Mouse (Mus musculus): ENCODE measurements at regions not wholly inside any gene's neighbourhood (a gene's known extent, or its start where the extent isn't known, plus 50 kb on each side); places are given as distances from the start of the nearest gene placed in this dataset.
A peak's percentile ranks its signal among the peaks of the same experiment; 100 is the strongest.

DNA sequence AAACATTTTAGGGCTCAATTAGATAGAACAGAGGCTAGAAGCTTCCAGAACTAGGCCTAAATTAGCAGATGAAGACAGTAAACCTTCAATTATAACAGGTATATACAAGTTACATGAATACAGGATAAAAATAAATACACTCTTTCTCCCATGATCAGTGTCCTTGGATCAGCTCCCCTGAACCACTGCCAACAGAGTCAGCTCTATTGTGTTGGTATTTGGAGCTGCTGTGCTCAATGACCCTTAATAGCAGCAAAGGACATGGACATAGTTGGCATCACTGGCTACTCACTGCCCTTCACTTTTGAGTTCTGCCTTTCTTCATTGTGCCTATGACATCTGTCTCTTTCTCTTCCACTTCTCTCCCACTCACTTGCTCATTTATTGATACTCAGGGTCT is 639.1 kb upstream of the 4921530L21Rik start:
- peak; percentile 64 for DNase-seq (ENCODE audit: low spot score)

DNA sequence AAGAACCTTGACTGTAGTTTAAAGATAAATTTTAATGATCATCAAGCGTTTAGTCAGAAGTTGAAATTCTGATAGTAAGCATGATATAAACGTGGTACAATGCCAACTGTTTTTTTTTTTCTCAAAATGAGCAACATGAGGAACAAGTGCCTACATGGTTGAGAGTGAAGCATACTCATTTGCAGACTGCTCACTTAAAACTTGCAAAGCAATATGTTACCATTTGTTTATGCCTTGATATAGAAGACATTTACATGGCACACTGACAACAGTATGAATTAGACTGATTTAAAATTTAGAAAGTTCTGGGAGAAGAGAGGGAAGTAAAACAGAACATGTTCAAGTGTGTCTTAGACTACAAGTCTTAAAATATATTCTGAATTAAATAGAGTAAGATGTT is 632.2 kb upstream of the 4921530L21Rik start:
- no peak for DNase-seq (ENCODE audit: low spot score)

- no peak for DNase-seq (ENCODE audit: low spot score)
These were observed 624.9 kb upstream of the 4921530L21Rik start for GRCm38 (mm10) chr14:95256110-95256509.

DNA sequence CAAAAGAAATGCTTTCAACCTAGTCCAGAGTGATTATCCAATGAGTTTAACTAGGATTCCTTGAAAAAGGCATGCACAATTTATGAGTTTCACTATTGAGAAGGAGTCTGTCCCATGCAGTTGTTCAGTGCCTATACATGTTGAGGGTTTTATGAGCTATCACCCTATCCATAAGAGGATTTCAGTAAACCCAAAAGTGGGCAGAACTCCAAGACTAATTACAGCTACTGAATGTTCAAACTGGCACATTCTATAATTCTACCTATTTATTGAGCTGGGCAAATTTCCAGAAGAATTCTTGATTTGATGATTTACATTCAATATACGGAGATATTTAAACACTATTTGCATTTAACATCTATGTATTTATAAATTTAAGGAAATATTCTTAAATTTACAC is 599.6 kb upstream of the 4921530L21Rik start:
- no peak for DNase-seq (ENCODE audit: low spot score)

DNA sequence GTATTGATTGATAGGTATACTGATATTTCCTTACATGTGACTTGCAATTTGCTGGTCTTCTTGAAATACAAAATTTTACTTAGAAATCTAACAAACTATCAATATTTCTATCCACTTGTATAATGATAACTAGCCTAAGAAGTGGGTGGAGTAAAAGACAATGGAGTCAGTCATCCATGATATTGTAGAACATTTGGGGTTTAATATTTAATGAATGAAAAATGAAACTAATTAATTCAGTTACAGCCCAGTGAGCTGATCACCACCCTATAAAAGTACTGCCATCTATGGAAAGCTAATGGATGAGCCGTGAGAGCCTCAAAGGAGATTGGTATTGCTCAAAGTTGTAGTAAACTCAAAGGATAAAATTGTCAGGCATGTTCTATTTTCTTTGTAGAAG is 599.0 kb upstream of the 4921530L21Rik start:
- DNase-seq (ENCODE audit: low spot score): no peak

DNA sequence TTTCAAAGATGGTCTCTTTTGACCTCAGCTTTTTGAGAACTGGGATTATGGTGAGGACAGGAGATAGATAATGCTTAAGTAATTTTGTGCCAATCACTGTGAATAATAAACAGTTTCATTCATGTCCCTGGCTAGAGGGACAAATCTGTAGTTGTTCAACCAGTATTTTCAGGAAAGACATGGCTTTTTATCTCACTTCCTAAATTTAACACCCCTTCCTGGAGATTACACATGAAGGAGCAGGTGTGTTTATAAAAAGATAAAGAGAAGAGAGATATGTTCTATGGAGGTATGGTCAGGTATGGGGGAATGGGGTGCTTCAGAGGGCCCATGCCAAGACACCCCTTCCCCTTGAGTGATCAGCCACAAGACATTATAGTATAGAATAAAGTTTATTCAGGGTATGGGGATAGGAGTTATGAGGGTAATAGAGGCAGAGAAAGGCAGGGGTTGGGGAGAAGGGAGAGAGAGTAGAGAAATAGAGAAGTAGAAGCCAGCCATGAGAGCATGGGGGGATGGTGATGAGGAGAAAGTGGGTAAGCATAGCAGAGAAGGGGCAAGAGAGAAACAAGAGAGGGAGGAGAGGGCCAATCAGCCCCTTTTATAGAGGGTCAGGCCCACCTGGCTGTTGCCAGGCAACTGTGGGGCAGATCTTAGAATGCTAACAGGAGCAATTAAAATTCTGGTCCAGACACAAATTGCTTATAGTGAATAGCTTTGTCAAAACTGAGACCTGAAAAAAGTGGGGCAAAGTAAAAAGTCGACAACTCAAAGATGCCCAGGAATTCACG is 566.7 kb upstream of the 4921530L21Rik start:
- no peak for DNase-seq (ENCODE audit: low spot score)

DNA sequence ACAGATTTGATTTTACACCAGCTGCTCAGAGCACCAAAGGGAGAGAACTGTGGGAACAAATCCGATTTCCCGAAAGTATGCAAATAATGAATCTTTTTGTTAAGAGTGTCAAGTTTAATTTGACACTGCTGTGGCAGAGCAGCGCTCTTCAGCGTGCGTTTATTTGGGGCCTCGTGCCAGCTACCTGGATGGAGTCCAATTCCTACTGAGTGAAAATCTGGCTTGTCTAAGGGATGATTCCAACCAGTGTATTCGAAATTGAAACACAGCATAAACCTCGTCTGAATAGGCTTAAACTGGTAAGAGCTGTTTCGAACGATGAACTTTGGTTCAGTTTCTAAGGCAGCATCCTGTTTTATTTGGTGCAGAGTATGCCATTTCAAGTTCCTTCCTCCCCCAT is 524.1 kb upstream of the 4921530L21Rik start:
- DNase-seq (ENCODE audit: low spot score): no peak

Measured in heart, adult 8-10 months (tissue).